Mouse (Mus musculus): Measurements from ENCODE around the gene Rpl32. TPM values are rescaled to one million over a fixed set of nuclear protein-coding genes. Genes with fewer than 3 reads are reported as not detected.

Gene Rpl32
- polyA plus RNA-seq (2012; fragmentation: generic; extraction: Trizol), result 4,367 TPM

DNA sequence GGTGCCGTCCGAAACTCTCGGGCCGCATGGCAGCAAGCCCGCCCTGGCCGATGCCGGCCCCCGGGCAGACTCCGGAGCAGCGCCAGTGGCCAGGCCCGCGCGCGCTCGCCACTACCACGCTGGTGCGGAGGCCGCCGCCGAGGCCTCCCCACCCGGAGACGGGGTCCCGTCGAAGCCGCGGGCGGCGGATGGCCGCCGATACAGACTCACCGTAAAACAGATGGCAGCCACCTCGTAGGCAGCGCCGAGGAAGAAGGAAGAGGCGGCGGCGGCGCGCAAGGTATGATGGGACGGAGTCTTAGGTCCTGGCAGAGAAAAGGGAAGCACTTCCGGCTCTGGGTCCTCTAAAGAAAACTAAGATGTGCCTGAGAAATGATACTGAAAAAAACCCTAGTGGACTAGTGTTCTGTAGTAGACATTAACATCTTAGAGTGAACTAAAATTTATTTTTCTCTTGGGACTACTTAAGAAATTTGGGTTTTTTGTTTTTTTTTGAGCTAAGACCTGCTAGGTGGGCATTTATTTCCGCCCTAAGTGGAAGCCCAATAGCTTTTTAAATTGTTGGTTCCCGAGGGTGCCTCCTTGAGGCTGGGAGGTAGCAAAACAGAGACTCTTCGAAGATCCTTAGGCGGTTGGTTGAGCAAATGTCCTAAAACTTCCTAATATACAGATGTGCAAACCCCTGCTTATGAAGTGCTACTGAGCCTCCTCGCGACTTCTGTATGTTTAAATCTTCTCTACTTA lies at the start of gene Rpl32:
Gene Rpl32, minus strand, starts transcription at position 260 of the 744 bp plus-strand sequence.
- Histone ChIP-seq H3K4me2 (ENCODE audit: low read depth) (peak within 1 kb of the TSS; percentile 85), H3K36me3 (ENCODE audit: control insufficient read depth, insufficient read depth) (peaks cover 14% of the 10 kb centered on the region), H3K79me2 (ENCODE audit: control insufficient read depth, insufficient read depth) (peaks cover 31% of the 10 kb centered on the region), H3ac (ENCODE audit: control insufficient read depth, insufficient read length) (peak within 1 kb of the TSS; percentile 22), H3K27me3 (ENCODE audit: control insufficient read depth, insufficient read depth, insufficient read length) (no peaks in the 10 kb centered on the region), H3K4me3 (peak within 1 kb of the TSS; percentile 94)
- peak in 1 of 3 experiments; percentile 4 for TF ChIP-seq MYOD1 (IDR thresholded peaks at IDR 0.05; ENCODE audit: control insufficient read depth in 1 of 3, insufficient read length in 2 of 3, low read depth in 2 of 3)
- peak; percentile 89 for TF ChIP-seq POLR2A (IDR thresholded peaks at IDR 0.05; ENCODE audit: insufficient read length, low read depth)
- no peak for TF ChIP-seq SRF (IDR thresholded peaks at IDR 0.05; ENCODE audit: control insufficient read depth, insufficient read length, low read depth)
- TF ChIP-seq POLR2AphosphoS2 (IDR thresholded peaks at IDR 0.05; ENCODE audit: insufficient read length, low read depth), result peak; percentile 93
- no peak for TF ChIP-seq MYOG (IDR thresholded peaks at IDR 0.05; ENCODE audit: control insufficient read depth in 1 of 3, insufficient read depth in 1 of 3, insufficient read length in 2 of 3, low read depth in 2 of 3)

DNA sequence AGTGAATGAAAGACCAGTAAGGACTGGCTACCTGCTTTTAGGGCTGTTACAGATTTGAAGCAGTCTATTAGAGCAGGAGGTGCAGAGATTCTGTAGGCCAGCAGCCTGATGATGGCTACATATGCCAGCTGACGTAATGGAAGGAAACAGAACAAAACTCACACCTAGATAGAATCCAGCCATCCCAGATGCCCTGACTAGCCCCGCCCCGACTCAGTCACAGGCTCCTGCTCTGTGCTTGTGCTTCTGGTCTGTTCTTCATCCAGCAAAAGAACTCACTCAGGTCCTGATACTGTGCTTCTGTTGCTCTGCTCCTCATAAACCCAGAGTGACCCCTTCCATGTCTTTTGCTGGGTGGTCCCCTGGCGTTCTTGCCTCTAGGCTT lies 47.8 kb upstream of the Rpl32 start:
- Histone ChIP-seq H3K27me3 (ENCODE audit: control insufficient read depth, insufficient read depth, insufficient read length) (no peaks in the 10 kb centered on the region), H3K79me2 (ENCODE audit: control insufficient read depth, insufficient read depth) (peaks cover 5% of the 10 kb centered on the region), H3K4me3 (no peak overlapping the region), H3K36me3 (ENCODE audit: control insufficient read depth, insufficient read depth) (no peaks in the 10 kb centered on the region), H3K4me2 (ENCODE audit: low read depth) (no peak overlapping the region), H3ac (ENCODE audit: control insufficient read depth, insufficient read length) (no peak overlapping the region)
- TF ChIP-seq CEBPB (IDR thresholded peaks at IDR 0.05; ENCODE audit: insufficient read depth, poor library complexity, severe bottlenecking) (peak; percentile 56; the same call in 1 of the 2 replicates), MAX (IDR thresholded peaks at IDR 0.05; ENCODE audit: low read depth) (no peak)

DNA sequence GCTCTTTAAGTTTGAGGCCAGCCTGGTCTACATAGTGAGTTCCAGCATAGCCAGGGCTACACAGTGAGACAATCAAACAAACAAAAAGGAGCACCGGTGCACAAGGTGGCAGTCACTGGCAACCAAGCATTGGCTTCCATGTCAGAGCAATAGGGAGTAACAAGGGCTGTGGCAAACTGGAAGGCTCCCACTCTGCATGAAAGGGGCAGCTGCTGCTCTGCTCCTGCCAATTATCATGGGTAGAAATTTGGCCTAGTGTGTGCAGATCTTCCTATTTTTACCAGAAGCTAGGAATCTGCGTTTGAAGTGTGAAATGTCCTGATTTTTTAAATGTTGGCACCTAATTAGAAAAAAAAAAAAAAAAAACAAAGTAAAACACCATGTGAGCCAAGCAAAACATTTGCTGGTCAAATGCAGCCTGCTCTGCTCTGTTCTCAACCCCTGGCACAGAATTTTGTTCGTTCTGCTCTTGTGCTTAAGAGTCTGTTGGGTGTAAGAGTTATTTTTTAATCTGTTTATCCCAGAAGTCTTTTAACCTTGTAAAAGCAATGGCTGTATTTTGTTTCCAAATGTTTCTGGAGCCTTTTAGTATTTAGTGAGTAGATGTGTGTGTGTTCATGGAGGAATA lies 47.3 kb upstream of the Rpl32 start:
- Histone ChIP-seq H3K36me3 (ENCODE audit: control insufficient read depth, insufficient read depth) (no peaks in the 10 kb centered on the region), H3K27me3 (ENCODE audit: control insufficient read depth, insufficient read depth, insufficient read length) (no peaks in the 10 kb centered on the region), H3ac (ENCODE audit: control insufficient read depth, insufficient read length) (no peak overlapping the region), H3K4me3 (no peak overlapping the region), H3K4me2 (ENCODE audit: low read depth) (no peak overlapping the region), H3K79me2 (ENCODE audit: control insufficient read depth, insufficient read depth) (peaks cover 5% of the 10 kb centered on the region)
- TF ChIP-seq USF1 (IDR thresholded peaks at IDR 0.05; ENCODE audit: low read depth) (no peak), POLR2AphosphoS2 (IDR thresholded peaks at IDR 0.05; ENCODE audit: insufficient read length, low read depth) (no peak), MYOG (IDR thresholded peaks at IDR 0.05; ENCODE audit: control insufficient read depth in 1 of 3, insufficient read depth in 1 of 3, insufficient read length in 2 of 3, low read depth in 2 of 3) (no peak), CEBPB (IDR thresholded peaks at IDR 0.05; ENCODE audit: insufficient read depth, poor library complexity, severe bottlenecking) (no peak), MAX (IDR thresholded peaks at IDR 0.05; ENCODE audit: low read depth) (no peak), TCF3 (IDR thresholded peaks at IDR 0.05; ENCODE audit: insufficient read length, low read depth) (no peak), REST (IDR thresholded peaks at IDR 0.05; ENCODE audit: insufficient read depth, insufficient read length) (no peak), TCF12 (IDR thresholded peaks at IDR 0.05; ENCODE audit: insufficient read depth, poor library complexity, severe bottlenecking) (no peak), SRF (IDR thresholded peaks at IDR 0.05; ENCODE audit: control insufficient read depth, insufficient read length, low read depth) (no peak), MYOD1 (IDR thresholded peaks at IDR 0.05; ENCODE audit: control insufficient read depth in 1 of 3, insufficient read length in 2 of 3, low read depth in 2 of 3) (no peak), E2F4 (IDR thresholded peaks at IDR 0.05; ENCODE audit: insufficient read depth) (no peak), POLR2A (IDR thresholded peaks at IDR 0.05; ENCODE audit: insufficient read length, low read depth) (no peak)

DNA sequence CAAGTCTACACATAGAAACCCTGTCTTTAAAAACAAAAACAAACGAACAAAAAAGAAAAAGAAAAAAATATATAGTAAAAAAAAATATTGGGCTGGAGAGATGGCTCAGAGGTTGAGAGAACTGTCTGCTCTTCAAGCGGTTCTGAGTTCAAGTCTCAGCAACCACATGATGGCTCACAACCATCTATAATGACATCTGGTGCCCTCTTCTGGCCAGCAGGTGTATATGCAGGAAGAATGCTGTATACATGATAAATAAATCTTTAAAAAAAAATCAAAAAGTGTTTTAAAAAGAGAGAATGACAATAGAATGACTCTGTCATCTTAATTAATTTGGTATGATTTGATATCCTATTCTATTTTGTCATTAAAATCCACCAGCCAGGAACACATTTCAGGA lies 45.9 kb upstream of the Rpl32 start:
- H3ac ChIP-seq (ENCODE audit: control insufficient read depth, insufficient read length), result no peak overlapping the region
- H3K4me2 ChIP-seq (ENCODE audit: low read depth), result no peak overlapping the region
- peak overlapping the region; percentile 65 for H3K4me3 ChIP-seq
- H3K79me2 ChIP-seq (ENCODE audit: control insufficient read depth, insufficient read depth), result peaks cover 5% of the 10 kb centered on the region
- no peaks in the 10 kb centered on the region for H3K27me3 ChIP-seq (ENCODE audit: control insufficient read depth, insufficient read depth, insufficient read length)
- no peak for TF ChIP-seq SRF (IDR thresholded peaks at IDR 0.05; ENCODE audit: control insufficient read depth, insufficient read length, low read depth)
- TF ChIP-seq TCF3 (IDR thresholded peaks at IDR 0.05; ENCODE audit: insufficient read length, low read depth), result no peak
- TF ChIP-seq CEBPB (IDR thresholded peaks at IDR 0.05; ENCODE audit: insufficient read depth, poor library complexity, severe bottlenecking), result no peak
- no peak for TF ChIP-seq POLR2A (IDR thresholded peaks at IDR 0.05; ENCODE audit: insufficient read length, low read depth)
- TF ChIP-seq MYOG (IDR thresholded peaks at IDR 0.05; ENCODE audit: control insufficient read depth in 1 of 3, insufficient read depth in 1 of 3, insufficient read length in 2 of 3, low read depth in 2 of 3), result no peak
- TF ChIP-seq MAX (IDR thresholded peaks at IDR 0.05; ENCODE audit: low read depth), result no peak
- TF ChIP-seq REST (IDR thresholded peaks at IDR 0.05; ENCODE audit: insufficient read depth, insufficient read length), result no peak
- TF ChIP-seq MYOD1 (IDR thresholded peaks at IDR 0.05; ENCODE audit: control insufficient read depth in 1 of 3, insufficient read length in 2 of 3, low read depth in 2 of 3), result no peak
- no peak for TF ChIP-seq E2F4 (IDR thresholded peaks at IDR 0.05; ENCODE audit: insufficient read depth)
- no peak for TF ChIP-seq TCF12 (IDR thresholded peaks at IDR 0.05; ENCODE audit: insufficient read depth, poor library complexity, severe bottlenecking)
- no peak for TF ChIP-seq USF1 (IDR thresholded peaks at IDR 0.05; ENCODE audit: low read depth)
- TF ChIP-seq POLR2AphosphoS2 (IDR thresholded peaks at IDR 0.05; ENCODE audit: insufficient read length, low read depth), result no peak
- H3K36me3 ChIP-seq (ENCODE audit: control insufficient read depth, insufficient read depth), result no peaks in the 10 kb centered on the region

DNA sequence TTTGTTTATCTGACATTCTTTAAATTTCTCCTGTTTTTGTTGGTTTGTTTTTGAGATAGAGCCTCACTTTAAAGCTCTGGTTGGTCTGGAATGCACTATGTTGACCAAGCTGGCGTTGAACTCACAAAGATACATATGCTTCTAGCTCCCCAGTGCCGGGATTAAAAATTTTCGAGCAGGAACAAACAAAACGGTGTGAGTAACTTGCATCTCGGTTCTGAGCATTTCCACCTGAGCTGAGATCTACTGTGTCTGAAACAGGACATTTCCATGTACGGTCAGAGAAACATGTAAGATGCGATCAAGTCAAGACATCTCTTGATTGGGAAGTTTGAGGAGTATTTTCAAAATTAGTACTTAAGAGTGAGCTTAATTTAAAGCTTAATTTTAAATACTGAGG lies 45.4 kb upstream of the Rpl32 start:
- H3K36me3 ChIP-seq (ENCODE audit: control insufficient read depth, insufficient read depth), result no peaks in the 10 kb centered on the region
- H3ac ChIP-seq (ENCODE audit: control insufficient read depth, insufficient read length), result no peak overlapping the region
- peaks cover 5% of the 10 kb centered on the region for H3K79me2 ChIP-seq (ENCODE audit: control insufficient read depth, insufficient read depth)
- no peaks in the 10 kb centered on the region for H3K27me3 ChIP-seq (ENCODE audit: control insufficient read depth, insufficient read depth, insufficient read length)
- H3K4me3 ChIP-seq, result peak overlapping the region; percentile 65
- H3K4me2 ChIP-seq (ENCODE audit: low read depth), result peak overlapping the region; percentile 71
- no peak for TF ChIP-seq REST (IDR thresholded peaks at IDR 0.05; ENCODE audit: insufficient read depth, insufficient read length)
- no peak for TF ChIP-seq USF1 (IDR thresholded peaks at IDR 0.05; ENCODE audit: low read depth)
- TF ChIP-seq POLR2A (IDR thresholded peaks at IDR 0.05; ENCODE audit: insufficient read length, low read depth), result no peak
- no peak for TF ChIP-seq CEBPB (IDR thresholded peaks at IDR 0.05; ENCODE audit: insufficient read depth, poor library complexity, severe bottlenecking)
- TF ChIP-seq E2F4 (IDR thresholded peaks at IDR 0.05; ENCODE audit: insufficient read depth), result no peak
- no peak for TF ChIP-seq TCF3 (IDR thresholded peaks at IDR 0.05; ENCODE audit: insufficient read length, low read depth)
- TF ChIP-seq SRF (IDR thresholded peaks at IDR 0.05; ENCODE audit: control insufficient read depth, insufficient read length, low read depth), result no peak
- no peak for TF ChIP-seq MAX (IDR thresholded peaks at IDR 0.05; ENCODE audit: low read depth)
- TF ChIP-seq TCF12 (IDR thresholded peaks at IDR 0.05; ENCODE audit: insufficient read depth, poor library complexity, severe bottlenecking), result no peak
- TF ChIP-seq POLR2AphosphoS2 (IDR thresholded peaks at IDR 0.05; ENCODE audit: insufficient read length, low read depth), result no peak
- TF ChIP-seq MYOG (IDR thresholded peaks at IDR 0.05; ENCODE audit: control insufficient read depth in 1 of 3, insufficient read depth in 1 of 3, insufficient read length in 2 of 3, low read depth in 2 of 3), result no peak
- TF ChIP-seq MYOD1 (IDR thresholded peaks at IDR 0.05; ENCODE audit: control insufficient read depth in 1 of 3, insufficient read length in 2 of 3, low read depth in 2 of 3), result no peak

Data from myocyte (in vitro differentiated cells).